Mouse (Mus musculus) spleen, adult 10 weeks (tissue): ENCODE measurements around the gene Gm13762. TPM values are rescaled to one million over a fixed set of nuclear protein-coding genes. Genes with fewer than 3 reads are reported as not detected.

Experiments
- polyA plus RNA-seq: library from polyadenylated mRNA; stranded (reverse); fragments of 350-450 nt; fragmentation: Illumina TruSeq; extraction: RNeasy Lipid Tissue Mini Kit (QIAGEN cat#74804); gene quantifications from one replicate; pipeline ENCODE4 v1.2.3, GENCODE M21; 2015; ENCODE audit warnings: low replicate concordance; ENCODE audit not compliant: insufficient read depth

Gene Gm13762
- not detected for polyA plus RNA-seq

GRCm38 (mm10) chr2:88980181-88980580 lies at the start of gene Gm13762:
Gene Gm13762 (minus strand): TSS chr2:88980281.

GRCm38 (mm10) chr2:89018240-89018639 lies 38.2 kb upstream of the Gm13762 start, which contains the start of gene Olfr1216:
Gene Olfr1216 (minus strand): TSS chr2:89018340.

GRCm38 (mm10) chr2:89006873-89007272 lies 26.8 kb upstream of the Gm13762 start, which contains the start of gene Olfr1215:
Gene Olfr1215 (minus strand): TSS chr2:89006973.

GRCm38 (mm10) chr2:88992553-88992952 lies 12.5 kb upstream of the Gm13762 start, which contains the start of gene Olfr1214:
Gene Olfr1214 (minus strand): TSS chr2:88992653.

GRCm38 (mm10) chr2:88953669-88954068 lies 26.4 kb downstream of the Gm13762 start, which contains the start of gene Olfr1212:
Gene Olfr1212 (plus strand): TSS chr2:88953969.

GRCm38 (mm10) chr2:88938011-88938410 lies 42.1 kb downstream of the Gm13762 start, which contains the start of gene Olfr1211:
Gene Olfr1211 (minus strand): TSS chr2:88938111.

Other genes with a start within 250 kb of the Gm13762 start
- gene Olfr1197, start 247.9 kb downstream of the Gm13762 start, polyA plus RNA-seq: not detected
- not detected for gene Olfr1198, start 228.9 kb downstream of the Gm13762 start, polyA plus RNA-seq
- not detected for gene Olfr1199, start 219.8 kb downstream of the Gm13762 start, polyA plus RNA-seq
- gene Olfr1200, start 209.8 kb downstream of the Gm13762 start, polyA plus RNA-seq: not detected
- gene Olfr1201, start 187.2 kb downstream of the Gm13762 start, polyA plus RNA-seq: not detected
- not detected for gene Olfr1202, start 165.8 kb downstream of the Gm13762 start, polyA plus RNA-seq
- not detected for gene Olfr1205, start 150.5 kb downstream of the Gm13762 start, polyA plus RNA-seq
- not detected for gene Olfr1204, start 131.0 kb downstream of the Gm13762 start, polyA plus RNA-seq
- not detected for gene Olfr1206, start 117.0 kb downstream of the Gm13762 start, polyA plus RNA-seq
- gene Olfr1208, start 78.0 kb downstream of the Gm13762 start, polyA plus RNA-seq: not detected
- not detected for gene Olfr1209, start 65.1 kb downstream of the Gm13762 start, polyA plus RNA-seq
- gene Olfr1211, start 42.2 kb downstream of the Gm13762 start, polyA plus RNA-seq: not detected
- gene Olfr1212, start 26.3 kb downstream of the Gm13762 start, polyA plus RNA-seq: not detected
- not detected for gene Olfr1214, start 12.4 kb upstream of the Gm13762 start, polyA plus RNA-seq
- not detected for gene Olfr1215, start 26.7 kb upstream of the Gm13762 start, polyA plus RNA-seq
- gene Olfr1216, start 38.1 kb upstream of the Gm13762 start, polyA plus RNA-seq: not detected
- not detected for gene Olfr1217, start 51.8 kb upstream of the Gm13762 start, polyA plus RNA-seq
- not detected for gene Olfr1218, start 80.9 kb upstream of the Gm13762 start, polyA plus RNA-seq
- not detected for gene Olfr1219, start 103.2 kb upstream of the Gm13762 start, polyA plus RNA-seq
- not detected for gene Olfr1220, start 126.6 kb upstream of the Gm13762 start, polyA plus RNA-seq
- not detected for gene Olfr1221, start 137.0 kb upstream of the Gm13762 start, polyA plus RNA-seq
- gene Olfr1222, start 152.8 kb upstream of the Gm13762 start, polyA plus RNA-seq: not detected
- gene Olfr1223, start 171.3 kb upstream of the Gm13762 start, polyA plus RNA-seq: not detected
- gene Olfr1224-ps1, start 183.8 kb upstream of the Gm13762 start, polyA plus RNA-seq: not detected
- not detected for gene Olfr1225, start 194.4 kb upstream of the Gm13762 start, polyA plus RNA-seq
- gene Olfr1226, start 219.8 kb upstream of the Gm13762 start, polyA plus RNA-seq: not detected